Mouse (Mus musculus) forelimb bud, embryonic 11.5 days (tissue): ENCODE measurements around the gene Mllt11.

Experiments used
- DNase-seq: peaks from one replicate; pipeline ENCODE4 v3.0.0-alpha.2; 2012; ENCODE audit warnings: low read depth, low spot score

The Mllt11 gene

DNA sequence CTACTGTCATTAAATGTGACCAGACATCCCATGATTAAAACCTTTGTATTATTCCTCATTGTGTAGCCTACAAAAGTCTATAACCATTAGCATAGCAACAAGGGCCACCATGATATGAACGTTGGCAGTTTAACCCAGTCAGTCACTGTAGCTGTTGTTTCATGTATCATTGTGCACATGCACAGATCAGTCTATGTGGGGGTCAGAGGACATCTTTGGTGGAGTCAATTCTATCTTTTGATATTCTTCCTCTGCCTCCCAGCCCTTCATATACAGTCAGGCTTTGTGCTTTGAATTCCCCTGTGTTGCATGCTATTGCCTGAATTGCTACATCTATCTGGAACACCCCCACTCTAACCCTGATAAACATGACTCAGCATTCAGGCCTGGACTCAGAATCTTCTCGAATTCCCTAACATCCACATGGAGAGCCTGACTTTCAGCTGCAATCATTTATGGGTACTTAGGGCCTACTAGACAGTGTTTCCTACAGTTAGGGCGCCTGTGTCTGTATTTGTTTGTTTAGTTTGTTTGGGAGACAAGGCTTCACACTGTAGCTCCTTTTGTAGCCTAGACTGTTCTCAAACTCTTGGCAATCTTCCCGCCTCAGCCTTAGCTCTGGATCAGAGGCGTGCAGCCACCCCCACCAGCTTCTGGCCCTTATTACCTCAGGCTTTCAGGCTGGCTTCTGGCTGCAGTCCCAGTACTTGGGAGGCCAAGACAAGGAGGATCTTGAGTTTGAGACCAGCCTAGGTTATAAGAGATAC is 14.7 kb upstream of the Mllt11 start:
- DNase-seq = no peak

DNA sequence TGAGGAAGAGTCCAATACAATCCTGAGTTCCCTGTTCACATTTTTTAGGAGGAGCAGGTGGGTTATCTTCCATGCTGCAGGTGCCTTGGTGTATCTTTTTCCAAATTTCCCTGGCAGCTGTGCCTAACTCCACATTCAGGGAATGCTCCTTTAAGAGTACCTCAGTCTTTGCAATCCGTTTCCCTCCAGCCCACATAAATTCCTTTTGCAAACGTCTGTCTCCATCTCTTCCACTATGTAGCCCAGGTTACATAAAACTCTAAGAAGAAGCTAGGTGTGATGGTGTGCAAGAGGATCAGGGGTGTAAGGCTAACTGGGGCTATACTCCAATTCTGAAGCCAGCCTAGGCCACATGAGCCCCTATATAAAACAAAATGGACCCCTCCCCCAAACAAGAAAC is 11.1 kb upstream of the Mllt11 start:
- no peak for DNase-seq

GRCm38 (mm10) chr3:95241498-95241897 is 9.5 kb upstream of the Mllt11 start, which contains the start of gene Gm128:
Gene Gm128, minus strand, starts transcription at chr3:95241598.
- no peak for DNase-seq

- DNase-seq = no peak
These were observed 8.9 kb upstream of the Mllt11 start for GRCm38 (mm10) chr3:95240900-95241299.

DNA sequence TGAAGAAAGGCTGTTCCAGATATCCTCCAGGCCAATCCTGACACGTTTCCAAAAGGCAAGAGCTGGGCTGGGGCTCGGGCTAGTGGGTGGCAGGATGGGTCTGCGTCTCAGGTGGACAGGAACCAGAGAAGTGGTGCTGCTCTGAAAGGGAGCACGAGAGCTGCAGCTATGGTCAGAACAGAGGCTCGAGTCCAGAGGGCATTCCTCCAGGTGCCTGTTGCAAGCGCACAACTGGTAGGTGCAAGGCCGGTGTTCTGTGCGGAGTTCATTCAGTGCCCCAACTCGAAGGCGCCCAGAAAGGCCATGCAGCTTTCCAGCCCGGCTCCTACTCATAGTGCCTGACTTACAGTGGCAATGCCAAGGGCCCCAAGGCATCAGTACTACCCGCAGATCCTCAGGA is 8.0 kb upstream of the Mllt11 start:
- no peak for DNase-seq

- DNase-seq = no peak
These were observed 7.1 kb upstream of the Mllt11 start for GRCm38 (mm10) chr3:95239022-95239421.

GRCm38 (mm10) chr3:95237541-95238099 is 5.6 kb upstream of the Mllt11 start:
- DNase-seq = no peak

DNA sequence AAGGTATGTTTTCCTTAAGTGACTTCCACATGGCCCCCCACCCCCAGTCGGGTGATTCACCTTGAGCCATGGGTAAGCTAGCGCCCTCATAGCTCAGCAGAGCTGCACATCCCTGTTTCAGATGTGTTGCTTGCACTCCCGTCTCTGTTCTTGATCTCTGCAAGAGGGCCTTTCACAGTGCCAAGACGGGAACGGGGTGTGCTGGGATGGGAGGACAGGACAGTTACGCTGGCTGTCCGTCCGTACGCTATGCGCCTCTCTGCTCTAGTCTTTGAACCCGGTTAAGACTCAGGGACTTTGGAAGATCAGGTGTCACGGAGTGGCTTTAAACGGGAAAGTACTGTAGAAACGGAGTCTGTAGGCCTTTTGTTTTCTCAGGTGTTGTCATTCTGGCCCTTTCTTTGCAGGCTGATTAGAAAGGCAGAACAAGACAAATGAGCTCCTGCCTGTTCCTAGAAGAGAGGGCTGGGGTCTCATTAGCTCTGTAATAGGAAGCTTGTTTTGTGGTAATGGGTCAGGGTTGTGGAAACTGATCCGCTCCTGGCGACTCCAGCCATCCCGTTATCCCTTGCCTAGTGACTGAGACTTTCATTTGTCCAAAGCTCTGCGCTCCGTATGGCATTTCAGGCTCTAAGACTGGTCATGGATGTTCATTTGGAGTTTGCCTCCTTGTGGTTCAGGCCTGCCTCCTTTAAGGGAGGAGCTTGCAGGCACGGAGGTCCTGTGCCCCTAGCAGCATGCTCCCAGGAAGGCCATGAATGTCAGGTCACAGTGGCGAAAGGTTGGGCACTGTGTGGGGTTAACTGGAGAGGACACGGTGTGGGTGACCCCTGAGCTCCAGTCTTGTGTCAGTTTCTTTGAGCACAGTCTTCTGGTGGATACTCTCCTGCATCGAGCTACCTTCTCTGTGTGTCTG is 3.7 kb upstream of the Mllt11 start:
- DNase-seq = no peak

GRCm38 (mm10) chr3:95233303-95233980 is 1.5 kb upstream of the Mllt11 start:
- DNase-seq = no peak

DNA sequence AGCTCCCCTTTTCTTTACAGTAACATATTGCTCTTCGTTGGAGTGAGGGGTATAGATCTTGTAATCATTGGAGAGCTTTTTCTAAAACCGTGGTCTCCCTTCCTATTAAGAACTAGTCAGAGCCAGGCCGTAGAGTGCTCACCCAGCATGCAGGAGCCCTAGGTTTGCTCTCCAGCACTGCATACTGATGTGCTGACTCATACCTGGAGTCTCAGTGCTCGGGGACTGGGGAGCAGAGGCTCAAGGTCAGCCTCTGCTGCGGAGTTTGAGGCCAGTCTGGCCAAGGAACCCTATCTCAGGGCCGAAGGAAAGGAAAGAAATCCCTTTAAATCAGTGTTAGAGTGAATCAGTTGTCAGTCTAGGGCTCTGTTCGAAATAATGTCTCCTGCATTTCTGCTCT is 800 bp upstream of the Mllt11 start:
- no peak for DNase-seq

DNA sequence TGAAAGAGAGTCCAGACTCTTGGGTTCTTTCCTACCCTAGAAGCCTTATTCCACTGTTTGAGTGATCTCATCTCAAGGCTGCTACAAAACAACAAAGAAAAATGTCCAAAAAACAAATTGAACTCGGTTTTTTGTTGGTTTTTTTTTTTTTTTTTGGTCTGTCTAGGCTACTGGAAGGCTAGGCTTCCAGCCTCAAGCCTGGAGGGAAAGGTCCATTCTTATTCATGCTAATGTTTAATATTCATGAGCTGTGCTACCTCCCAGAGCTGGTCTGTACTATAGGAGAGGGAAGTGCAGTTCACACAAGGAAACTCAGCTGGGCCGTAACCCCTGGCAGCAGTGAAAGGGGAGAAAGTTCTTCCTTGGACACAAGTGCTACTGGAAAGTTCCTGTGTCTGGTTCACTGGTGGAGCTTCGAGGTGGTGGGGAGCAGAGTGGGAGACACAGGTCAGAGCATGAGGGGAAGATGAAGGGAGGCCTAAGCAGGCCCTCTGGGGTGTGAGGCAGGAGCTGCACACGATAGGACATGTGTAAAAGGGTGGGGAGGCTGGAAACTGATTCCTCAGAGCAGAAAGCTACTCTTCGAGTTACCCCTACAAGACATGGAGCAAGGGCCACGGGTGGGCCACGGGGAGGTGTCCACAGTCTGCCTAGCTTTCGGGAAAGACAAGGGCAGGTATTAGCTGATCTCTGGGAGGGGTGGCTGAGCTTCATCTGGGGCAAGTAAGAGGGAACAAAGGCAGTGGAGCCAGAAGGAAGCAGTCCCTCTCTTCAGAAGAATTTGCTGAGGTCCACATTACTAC is 1.3 kb downstream of the Mllt11 start:
- no peak for DNase-seq

GRCm38 (mm10) chr3:95229781-95230494 is 2.0 kb downstream of the Mllt11 start:
- DNase-seq = no peak

- DNase-seq = no peak
These were observed 2.8 kb downstream of the Mllt11 start for GRCm38 (mm10) chr3:95228894-95229780.

DNA sequence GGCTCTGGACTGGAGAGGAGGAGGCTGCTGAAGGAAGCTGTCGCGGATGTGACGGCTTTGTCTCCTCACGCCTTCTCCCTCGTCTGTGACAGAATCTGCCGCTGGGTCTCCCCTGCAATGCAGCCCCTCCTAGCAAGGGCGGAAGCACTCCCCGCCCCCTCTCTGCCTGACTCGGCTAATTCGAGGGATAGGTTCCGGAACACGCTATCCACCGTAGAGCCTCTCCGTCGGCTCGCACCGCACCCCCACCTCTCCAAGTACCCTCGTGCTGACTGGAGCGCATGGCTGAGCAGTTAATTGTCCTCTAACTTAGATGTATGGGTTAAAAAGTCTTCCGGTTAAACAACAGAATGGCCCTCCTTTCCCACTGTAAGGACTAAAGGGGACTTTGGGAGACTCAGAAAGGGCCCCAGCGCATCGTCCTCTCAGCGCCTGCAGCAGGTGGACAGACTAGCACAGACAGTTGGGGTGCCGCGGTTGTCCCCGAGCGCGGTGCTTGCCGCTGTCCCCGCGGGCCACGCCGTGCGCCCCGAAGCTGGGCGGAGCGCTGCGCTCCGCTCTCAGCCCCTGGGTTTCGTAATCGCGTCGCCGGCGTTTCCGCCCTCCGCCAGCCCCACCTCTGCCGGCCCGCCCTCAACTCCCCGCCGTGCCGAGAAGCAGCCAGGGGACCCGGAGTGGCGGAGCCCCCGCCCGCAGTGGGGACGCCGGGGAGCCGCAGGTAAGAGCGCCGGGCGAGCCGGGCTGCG is 3.6 kb downstream of the Mllt11 start, which contains the start of gene Cdc42se1:
Gene Cdc42se1, plus strand, starts transcription at position 585 of the 746 bp plus-strand sequence.
- DNase-seq = peak; percentile 78

- no peak for DNase-seq
These were observed 4.8 kb downstream of the Mllt11 start for GRCm38 (mm10) chr3:95227214-95227613.

DNA sequence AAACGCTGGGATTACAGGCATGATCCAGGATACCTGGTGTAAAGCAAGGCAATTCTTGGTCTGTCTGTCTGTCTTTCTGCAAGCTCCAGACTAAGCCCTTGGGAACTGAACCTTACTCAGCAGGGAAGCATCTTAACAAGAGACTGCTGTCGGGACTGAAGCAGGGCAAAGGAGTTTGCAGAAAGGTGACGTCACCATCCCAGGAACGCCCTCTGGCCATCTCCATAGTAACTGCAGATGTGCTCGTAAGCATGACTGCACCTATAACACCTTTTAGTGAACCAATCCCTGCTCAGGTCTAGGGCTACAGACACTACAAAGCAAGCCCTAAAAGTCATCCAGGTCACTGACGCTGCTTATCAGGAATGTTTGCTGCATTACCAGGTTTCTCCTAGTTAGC is 7.7 kb downstream of the Mllt11 start:
- DNase-seq = peak; percentile 73

DNA sequence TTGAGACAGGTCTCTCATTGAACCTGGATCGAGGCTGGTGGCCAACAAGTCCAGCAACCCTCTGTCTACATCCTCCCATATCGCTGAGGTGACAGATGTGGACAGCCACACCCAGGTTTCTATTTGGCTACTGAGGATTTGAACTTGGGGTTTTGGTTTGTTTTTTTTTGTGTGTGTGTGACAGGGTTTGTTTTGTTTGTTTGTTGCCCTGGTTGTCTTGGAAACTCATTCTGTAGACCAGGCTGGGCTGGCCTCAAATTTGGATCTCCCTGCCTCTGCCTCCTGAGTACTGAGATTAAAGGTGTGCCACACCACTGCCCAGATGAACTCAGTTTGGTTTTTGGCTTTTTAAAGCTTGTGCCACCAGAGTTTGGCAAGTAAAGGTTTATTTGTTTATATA is 8.9 kb downstream of the Mllt11 start:
- no peak for DNase-seq

DNA sequence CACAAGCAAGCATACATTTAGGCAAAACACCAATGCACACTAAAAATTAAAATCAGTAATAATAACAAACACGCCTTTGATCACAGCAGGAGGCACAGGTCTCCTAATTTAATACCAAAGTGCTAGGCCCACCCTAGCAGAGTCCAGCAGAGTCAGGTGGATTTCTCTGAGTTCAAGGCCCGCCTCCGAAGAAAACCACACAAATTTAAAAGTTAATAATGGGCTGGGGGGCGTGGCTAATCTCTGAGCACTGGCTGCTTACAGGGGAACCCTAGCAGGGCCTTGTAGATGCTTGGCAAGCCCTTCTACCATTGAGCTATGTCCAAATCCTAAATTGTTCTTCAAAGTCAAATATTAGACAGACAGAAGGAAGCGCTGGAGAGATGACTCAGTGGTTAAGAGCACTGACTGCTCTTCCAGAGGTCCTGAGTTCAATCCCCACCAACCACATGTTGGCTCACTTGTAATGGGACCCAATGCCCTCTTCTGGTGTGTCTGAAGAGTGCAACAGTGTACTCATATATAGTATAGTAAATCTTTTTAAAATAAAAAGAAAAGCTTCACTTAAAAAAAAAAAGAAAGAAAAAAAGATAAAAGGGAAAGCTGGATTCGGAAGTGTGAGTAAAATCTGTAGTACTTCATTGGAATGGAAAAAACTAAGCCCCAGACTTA is 13.4 kb downstream of the Mllt11 start:
- DNase-seq = no peak
